Mouse (Mus musculus) small intestine, adult 2 months (tissue): Measurements from ENCODE around the gene Tmppe.
"Not testable (repeated sequence)": the region's sequence is repeated elsewhere in the genome, so short reads cannot be mapped to it uniquely, and the experiment has no call there.

Experiments used
- CTCF ChIP-seq: fragments of 200-500 bp; IDR thresholded peaks from 2 replicates; pipeline ENCODE4 v1.5.1; 2012; ENCODE audit warnings: low read depth, mild to moderate bottlenecking, control low read depth, inconsistent platforms, low read length, moderate library complexity, mixed read lengths; ENCODE audit not compliant: insufficient replicate concordance, insufficient read length; ENCODE audit errors: extremely low read depth
- POLR2A ChIP-seq: fragments of 200-500 bp; IDR thresholded peaks from 2 replicates; pipeline ENCODE4 v1.6.1; 2012; ENCODE audit warnings: low read depth, mild to moderate bottlenecking, control low read depth, inconsistent platforms, low read length, moderate library complexity

DNA sequence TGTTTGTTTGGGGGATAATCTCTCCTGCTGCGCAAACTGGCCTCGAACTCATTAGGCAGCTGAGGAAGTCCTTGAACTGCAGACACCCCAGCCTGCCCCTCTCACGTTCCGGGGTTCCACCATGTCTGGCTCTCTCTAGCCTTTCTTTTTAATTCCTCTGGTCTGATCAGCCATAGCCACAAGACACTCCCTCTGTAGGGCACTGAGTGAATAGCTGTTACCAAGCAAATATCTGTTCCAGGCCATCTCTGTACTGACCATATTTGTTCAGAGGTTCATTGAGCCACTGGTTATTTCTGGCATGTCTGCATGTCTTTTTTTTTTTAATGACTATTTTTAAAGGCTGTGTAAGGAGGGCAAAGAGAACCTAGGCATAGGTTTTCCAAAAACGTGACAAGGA, 31.5 kb upstream of the Tmppe start:
- not testable (repeated sequence) for TF ChIP-seq CTCF, POLR2A
